Comparison of ENCODE assay signal across 16 mouse cellular contexts in genomic region chr10:79057370-79057769, GRCm38 (mm10). TPM values are rescaled to one million over a fixed set of nuclear protein-coding genes. Genes with fewer than 3 reads are reported as not detected.
DNase-seq lines count a peak whose midpoint lies in the region; ATAC-seq and TF ChIP-seq lines count a peak whose summit lies in the region.
"Not testable (repeated sequence)": the region's sequence is repeated elsewhere in the genome, so short reads cannot be mapped to it uniquely, and the experiment has no call there.
"Had no signal": no experiment of that assay in that cellular context is flagged by ENCODE, and none has a peak within 500 bp of the region (broad histone marks: within the 10 kb centered on the region; RNA-seq: fewer than 3 reads in every experiment).

No protein-coding gene starts in this region.

- TF ChIP-seq CTCF in liver, embryonic 14.5 days (IDR thresholded peaks at IDR 0.05; ENCODE audit: low read depth): not testable (repeated sequence)

- H3K9ac ChIP-seq in liver, embryonic 12.5 days; liver, embryonic 14.5 days (replicated peaks): not testable (repeated sequence)

- H3K4me2 ChIP-seq in liver, embryonic 12.5 days; liver, embryonic 14.5 days (ENCODE audit: low read depth): not testable (repeated sequence)

- peak; percentile 71; the same call in 1 of the 2 replicates for ATAC-seq in liver, embryonic 12.5 days
- ATAC-seq in liver, embryonic 14.5 days (ENCODE audit: insufficient read depth): peak; percentile 69; the same call in 1 of the 2 replicates

- H3K4me1 ChIP-seq in liver, embryonic 12.5 days; liver, embryonic 14.5 days (replicated peaks; ENCODE audit: control insufficient read depth in 2 of 2, insufficient read depth in 2 of 2, low read length in 1 of 2): not testable (repeated sequence)

- H3K4me3 ChIP-seq in liver, embryonic 12.5 days; liver, embryonic 14.5 days (ENCODE audit: insufficient read depth in 1 of 2, low read depth in 2 of 2, low read length in 2 of 2): not testable (repeated sequence)

- not testable (repeated sequence) for H3K27ac ChIP-seq in liver, embryonic 12.5 days; liver, embryonic 14.5 days

- peaks cover 12% of the 10 kb centered on the region; the same call in 1 of the 2 replicates for H3K9me3 ChIP-seq in liver, embryonic 12.5 days (replicated peaks)
- not testable (repeated sequence) for H3K9me3 ChIP-seq in liver, embryonic 14.5 days (ENCODE audit: control insufficient read depth, low read length)

- not testable (repeated sequence) for H3K36me3 ChIP-seq in liver, embryonic 12.5 days; liver, embryonic 14.5 days (replicated peaks; ENCODE audit: control insufficient read depth, insufficient read depth, low read depth)

- H3K27me3 ChIP-seq in liver, embryonic 12.5 days (replicated peaks); liver, embryonic 14.5 days (ENCODE audit: control insufficient read depth, insufficient read depth, low read length): not testable (repeated sequence)

- 0 out of 2 replicates have a peak, but pooled peaks have one; percentile 29 for TF ChIP-seq EP300 in liver, embryonic 14.5 days (IDR thresholded peaks at IDR 0.05; ENCODE audit: low read depth)

- peak; percentile 7 for DNase-seq in c-Kit-positive CD71-positive TER-119-negative erythroid progenitor cells, embryonic 14.5 days (ENCODE audit: low read depth)
- peak; percentile 4 for DNase-seq in liver
- DNase-seq in liver, embryonic 14.5 days (ENCODE audit: low read depth in 3 of 3, low spot score in 3 of 3): peak; percentile 1 to 11 (median 3)

- 27% methylated on average over 3 of the region's 3 CpGs for WGBS in liver, embryonic 12.5 days (ENCODE audit: insufficient replicate concordance)
- 26% methylated on average over 3 of the region's 3 CpGs for WGBS in liver, embryonic 14.5 days (ENCODE audit: insufficient replicate concordance)

RNA-seq across cellular contexts. Expression of gene Olfr57, which starts 28.8 kb away (rescaled TPM):
- polyA plus RNA-seq in liver, embryonic 12.5 days (2016; fragmentation: Nextera tagmentation; extraction: Ambion mirVana): not detected in 2 replicates
- not detected in 2 replicates for polyA plus RNA-seq in liver, embryonic 14.5 days (2012; rRNA removed)
- polyA plus RNA-seq in liver, embryonic 14.5 days (2014; fragmentation: Nextera tagmentation; extraction: Ambion mirVana): not detected in 2 replicates
- polyA plus RNA-seq: activated CD4-positive, CD25-positive, alpha-beta regulatory T cell, adult 4 months; C2C12; cerebellum, adult 2 months; cortical plate, adult 2 months; embryonic facial prominence, embryonic 10.5 days; embryonic facial prominence, embryonic 12.5 days; embryonic facial prominence, embryonic 14.5 days; forebrain, embryonic 11.5 days; Patski had no signal

RNA-seq across cellular contexts. Expression of gene 2610008E11Rik, which starts 40.0 kb away (rescaled TPM):
- 5.8 and 6.0 TPM in 2 replicates for polyA plus RNA-seq in liver, embryonic 12.5 days (2016; fragmentation: Nextera tagmentation; extraction: Ambion mirVana)
- 0.61 and 1.4 TPM in 2 replicates for polyA plus RNA-seq in liver, embryonic 14.5 days (2012; rRNA removed)
- 2.7 and 3.4 TPM in 2 replicates for polyA plus RNA-seq in liver, embryonic 14.5 days (2014; fragmentation: Nextera tagmentation; extraction: Ambion mirVana)

RNA-seq across cellular contexts. Expression of gene Olfr1351, which starts 45.1 kb away (rescaled TPM):
- not detected in 2 replicates for polyA plus RNA-seq in liver, embryonic 12.5 days (2016; fragmentation: Nextera tagmentation; extraction: Ambion mirVana)
- polyA plus RNA-seq in liver, embryonic 14.5 days (2012; rRNA removed): not detected in 2 replicates
- polyA plus RNA-seq in liver, embryonic 14.5 days (2014; fragmentation: Nextera tagmentation; extraction: Ambion mirVana): not detected in 2 replicates
- polyA plus RNA-seq: activated CD4-positive, CD25-positive, alpha-beta regulatory T cell, adult 4 months; C2C12; cerebellum, adult 2 months; cortical plate, adult 2 months; embryonic facial prominence, embryonic 10.5 days; embryonic facial prominence, embryonic 12.5 days; embryonic facial prominence, embryonic 14.5 days; forebrain, embryonic 11.5 days; forebrain, embryonic 13.5 days; forebrain, embryonic 15.5 days; forebrain, postnatal 0 days; Patski had no signal
